ENCODE assay signal across 8 mouse cellular contexts in the genomic region with DNA sequence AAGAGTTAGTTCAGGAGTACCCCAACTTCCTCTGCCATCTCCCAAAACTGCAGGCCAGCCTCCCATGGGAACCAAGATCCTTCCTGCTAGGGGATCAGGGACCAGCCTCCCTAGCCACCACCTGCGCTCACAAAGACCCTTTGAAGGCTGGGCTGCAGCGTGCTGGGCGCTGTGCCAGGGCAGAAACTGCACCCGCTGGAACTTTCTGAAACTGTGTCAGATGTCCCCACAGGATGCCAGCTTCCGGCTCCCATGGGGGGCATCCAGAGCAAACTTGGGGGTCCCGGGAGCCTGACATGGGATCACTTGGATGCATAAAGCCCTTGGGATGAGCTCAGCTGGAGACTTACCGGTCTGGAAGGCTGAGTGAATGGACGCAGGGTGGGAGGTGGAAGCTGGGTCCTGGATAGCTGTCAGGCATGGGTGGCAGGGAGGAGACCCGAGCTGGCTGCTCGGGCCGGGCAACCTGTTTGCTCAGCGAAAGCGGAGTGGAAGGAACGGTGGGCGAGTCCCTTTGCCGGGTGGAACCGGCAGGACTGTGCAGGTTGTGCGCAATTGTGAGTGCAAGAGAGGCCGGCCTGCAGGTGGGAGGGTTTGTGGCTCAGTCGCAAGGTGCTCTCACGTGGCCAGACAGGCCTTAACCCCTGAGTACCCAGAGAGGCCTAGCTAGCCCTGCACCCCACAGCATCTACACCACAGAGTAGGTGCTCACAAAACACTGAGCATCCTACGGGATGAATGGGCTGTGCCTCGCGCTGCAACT. TPM values are rescaled to one million over a fixed set of nuclear protein-coding genes. Genes with fewer than 3 reads are reported as not detected.
DNase-seq lines count a peak whose midpoint lies in the region; ATAC-seq and TF ChIP-seq lines count a peak whose summit lies in the region.

No protein-coding gene starts in this region.

- H3K27ac ChIP-seq in kidney, adult 2 months (ENCODE audit: insufficient read depth, low read depth, low read length), result peak overlapping the region; percentile 20; the same call in 1 of the 2 replicates

- no peak for TF ChIP-seq POLR2A in kidney, adult 2 months (IDR thresholded peaks at IDR 0.05; ENCODE audit: low read depth, low read length)

- WGBS in kidney, adult 2 months, result 28% methylated on average over 24 of the region's 24 CpGs

- no peaks in the 10 kb centered on the region for H3K36me3 ChIP-seq in kidney, adult 2 months (ENCODE audit: control insufficient read depth, insufficient read depth, low read length)

- no peaks in the 10 kb centered on the region for H3K27me3 ChIP-seq in kidney, adult 2 months (replicated peaks; ENCODE audit: control insufficient read depth, insufficient read depth, low read length)

- peak overlapping the region; percentile 36; the same call in 1 of the 2 replicates for H3K4me3 ChIP-seq in kidney, adult 2 months (ENCODE audit: insufficient read depth, low read depth, low read length)

- DNase-seq in thymus, adult 18-20 months, result peak; percentile 66 to 75
- DNase-seq in thymus, postnatal 0 days (ENCODE audit: low spot score), result no peak
- peak; percentile 63 for DNase-seq in kidney, adult 2 months
- DNase-seq in lung, postnatal 14 days, result peak; percentile 39
- DNase-seq in urinary bladder, postnatal 36 days (ENCODE audit: low spot score in 2 of 2), result peak; percentile 69 to 70
- no peak for DNase-seq in ovary, adult 18-20 months (ENCODE audit: low spot score)
- no peak for DNase-seq in left cerebral cortex, adult 8-10 months (ENCODE audit: low spot score in 2 of 2)

- TF ChIP-seq CTCF in kidney, adult 2 months (conservative IDR thresholded peaks at IDR 0.05; ENCODE audit: insufficient read depth, insufficient read length, low read depth, low read length), result no peak

- ATAC-seq in megakaryocyte, adult 5-6 weeks (ENCODE audit: poor library complexity, severe bottlenecking), result no peak

- peaks cover 31% of the 10 kb centered on the region for H3K4me1 ChIP-seq in kidney, adult 2 months (ENCODE audit: control insufficient read depth, insufficient read depth, low read length)

RNA-seq across cellular contexts. Expression of gene Tjp3, which starts 0.5 kb away (rescaled TPM):
- polyA plus RNA-seq in thymus, postnatal 0 days (2015; fragmentation: Nextera tagmentation; extraction: Ambion mirVana), result 7.8 and 9.3 TPM in 2 replicates
- polyA plus RNA-seq in kidney, adult 2 months (2012; rRNA removed), result 13.2 and 19.0 TPM in 2 replicates
- 3.4 and 3.7 TPM in 2 replicates for total RNA-seq in megakaryocyte, adult 5-6 weeks (2015)
- total RNA-seq in megakaryocyte, adult 5-6 weeks (2017), result 5.0 and 6.5 TPM in 2 replicates
- total RNA-seq in left cerebral cortex, adult 8-10 months (2022), result under 1 TPM in 3 of 4 experiments, not detected in 1; 0.23 to 1.00 (median 0.27) TPM

RNA-seq across cellular contexts. Expression of gene Pip5k1c, which starts 1.9 kb away (rescaled TPM):
- polyA plus RNA-seq in thymus, postnatal 0 days (2015; fragmentation: Nextera tagmentation; extraction: Ambion mirVana), result 36.9 and 38.6 TPM in 2 replicates
- 70.7 and 76.3 TPM in 2 replicates for polyA plus RNA-seq in kidney, adult 2 months (2012; rRNA removed)
- 28.0 and 31.7 TPM in 2 replicates for total RNA-seq in megakaryocyte, adult 5-6 weeks (2015)
- 40.4 and 46.1 TPM in 2 replicates for total RNA-seq in megakaryocyte, adult 5-6 weeks (2017)
- 100 to 1,000 TPM; 355 to 367 (median 361) TPM for total RNA-seq in left cerebral cortex, adult 8-10 months (2022)

RNA-seq across cellular contexts. Expression of gene Apba3, which starts 24.1 kb away (rescaled TPM):
- polyA plus RNA-seq in thymus, postnatal 0 days (2015; fragmentation: Nextera tagmentation; extraction: Ambion mirVana), result 34.8 and 38.7 TPM in 2 replicates
- polyA plus RNA-seq in kidney, adult 2 months (2012; rRNA removed), result 142 and 147 TPM in 2 replicates
- total RNA-seq in megakaryocyte, adult 5-6 weeks (2015), result 16.4 and 20.2 TPM in 2 replicates
- 11.5 and 15.0 TPM in 2 replicates for total RNA-seq in megakaryocyte, adult 5-6 weeks (2017)
- total RNA-seq in left cerebral cortex, adult 8-10 months (2022), result 10 to 100 TPM; 24.3 to 38.6 (median 27.6) TPM

RNA-seq across cellular contexts. Expression of gene Mrpl54, which starts 24.1 kb away (rescaled TPM):
- 216 and 225 TPM in 2 replicates for polyA plus RNA-seq in thymus, postnatal 0 days (2015; fragmentation: Nextera tagmentation; extraction: Ambion mirVana)
- 130 TPM in 2 replicates for polyA plus RNA-seq in kidney, adult 2 months (2012; rRNA removed)
- 52.1 and 67.0 TPM in 2 replicates for total RNA-seq in megakaryocyte, adult 5-6 weeks (2015)
- 97.4 and 154 TPM in 2 replicates for total RNA-seq in megakaryocyte, adult 5-6 weeks (2017)
- total RNA-seq in left cerebral cortex, adult 8-10 months (2022), result 10 to 100 TPM; 39.8 to 51.5 (median 47.8) TPM

RNA-seq across cellular contexts. Expression of gene Cactin, which starts 30.0 kb away (rescaled TPM):
- polyA plus RNA-seq in thymus, postnatal 0 days (2015; fragmentation: Nextera tagmentation; extraction: Ambion mirVana), result 41.3 and 45.8 TPM in 2 replicates
- polyA plus RNA-seq in kidney, adult 2 months (2012; rRNA removed), result 23.7 and 24.5 TPM in 2 replicates
- 4.5 and 7.4 TPM in 2 replicates for total RNA-seq in megakaryocyte, adult 5-6 weeks (2015)
- 16.2 and 20.6 TPM in 2 replicates for total RNA-seq in megakaryocyte, adult 5-6 weeks (2017)
- 10 to 100 TPM; 27.7 to 30.9 (median 29.2) TPM for total RNA-seq in left cerebral cortex, adult 8-10 months (2022)

Comparison
In these comparisons a context has a peak if more than half of its experiments do, and no peak if none do; other contexts are left out.
1. DNase-seq: peak in thymus, adult 18-20 months (2 of 2), kidney, adult 2 months (single experiment), lung, postnatal 14 days (single experiment) and urinary bladder, postnatal 36 days (2 of 2); none in thymus, postnatal 0 days (single experiment), ovary, adult 18-20 months (single experiment) and left cerebral cortex, adult 8-10 months (0 of 2).
2. RNA of gene Pip5k1c, which starts 1.9 kb away (total RNA-seq): 355 to 367 TPM in left cerebral cortex, adult 8-10 months; 28.0 to 46.1 TPM in megakaryocyte, adult 5-6 weeks; every median in the first group is over 4 times any median in the second.